Mouse (Mus musculus) spleen, adult 2 months (tissue): Measurements from ENCODE around the gene Dhdds. TPM values are rescaled to one million over a fixed set of nuclear protein-coding genes. Genes with fewer than 3 reads are reported as not detected.

Experiments used
- DNase-seq, 2 experiments: peaks; one replicate each; pipeline versions ENCODE4 v3.0.0 to v3.0.0-alpha.2; 2012 to 2021; ENCODE audit warnings: low spot score in 2 of 2, low read depth in 1 of 2
- H3K27ac ChIP-seq: fragments of 200-500 bp; 2 replicates; pipeline ENCODE4 v1.5.1; 2012; ENCODE audit warnings: low read length, inconsistent platforms; ENCODE audit not compliant: insufficient read depth
- H3K27me3 ChIP-seq: fragments of 200-500 bp; 2 replicates; pipeline ENCODE4 v1.6.1; 2012; ENCODE audit warnings: mild to moderate bottlenecking, moderate library complexity, low read length, inconsistent platforms; ENCODE audit not compliant: control insufficient read depth, insufficient read depth
- H3K36me3 ChIP-seq: fragments of 200-500 bp; 2 replicates; pipeline ENCODE4 v1.6.1; 2012; ENCODE audit warnings: mild to moderate bottlenecking, low read length, inconsistent platforms; ENCODE audit not compliant: control insufficient read depth, insufficient read depth
- H3K4me1 ChIP-seq: fragments of 200-500 bp; 2 replicates; pipeline ENCODE4 v1.6.1; 2011; ENCODE audit warnings: inconsistent platforms; ENCODE audit not compliant: control insufficient read depth, insufficient read depth, insufficient read length
- H3K4me3 ChIP-seq: fragments of 200-500 bp; 2 replicates; pipeline ENCODE4 v1.5.1; 2011; ENCODE audit warnings: mild to moderate bottlenecking, inconsistent platforms; ENCODE audit not compliant: insufficient read depth, insufficient read length; ENCODE audit errors: extremely low read depth
- CTCF ChIP-seq: fragments of 200-500 bp; IDR thresholded peaks from 2 replicates; pipeline ENCODE4 v1.5.1; 2011; ENCODE audit warnings: mild to moderate bottlenecking, inconsistent platforms; ENCODE audit not compliant: insufficient read depth, insufficient read length, insufficient replicate concordance; ENCODE audit errors: extremely low read depth
- POLR2A ChIP-seq: fragments of 200-500 bp; IDR thresholded peaks from 2 replicates; pipeline ENCODE4 v1.6.1; 2011; ENCODE audit warnings: low read depth, low read length, inconsistent platforms
- WGBS: fragments of 180-500 bp; shearing (Covaris S2); methylation state at CpG from one replicate; pipeline ENCODE4 v1.1.7; 2018; 5-methylcytosine and 5-hydroxymethylcytosine counted together
- polyA plus RNA-seq: library from polyadenylated mRNA; depleted of rRNA; stranded (reverse); fragments of >200 nt; gene quantifications from 2 replicates; pipeline ENCODE4 v1.2.3, GENCODE M21; 2012

Dhdds gene
- polyA plus RNA-seq, 1 experiment: 13.0 TPM

DNA sequence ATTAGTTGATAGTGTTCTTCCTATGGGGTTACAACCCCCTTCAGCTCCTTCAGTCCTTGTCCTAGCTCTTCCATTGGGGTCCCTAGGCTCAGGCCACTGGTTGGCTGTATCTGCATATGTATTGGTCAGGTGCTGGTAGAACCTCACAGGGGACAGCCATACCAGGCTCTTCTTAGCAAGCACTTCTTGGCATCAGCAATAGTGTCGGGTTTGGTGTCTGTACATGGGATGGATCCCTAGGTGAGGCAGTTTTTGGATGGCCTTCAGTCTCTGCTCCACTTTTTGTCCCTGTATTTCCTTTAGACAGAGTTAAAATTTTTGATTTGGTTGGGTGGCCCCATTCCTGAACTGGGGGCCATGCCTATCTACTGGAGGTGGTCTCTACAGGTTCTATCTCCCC is 41.8 kb downstream of the Dhdds start:
- Histone ChIP-seq H3K4me1 (no peaks in the 10 kb centered on the region), H3K27ac (no peak overlapping the region), H3K27me3 (no peaks in the 10 kb centered on the region), H3K4me3 (no peak overlapping the region), H3K36me3 (peaks cover 1% of the 10 kb centered on the region; the same call in 1 of the 2 replicates)
- WGBS: 83% methylated on average over 1 of the region's 1 CpGs
- TF ChIP-seq CTCF: no peak
- no peak for TF ChIP-seq POLR2A
- DNase-seq: no peak

DNA sequence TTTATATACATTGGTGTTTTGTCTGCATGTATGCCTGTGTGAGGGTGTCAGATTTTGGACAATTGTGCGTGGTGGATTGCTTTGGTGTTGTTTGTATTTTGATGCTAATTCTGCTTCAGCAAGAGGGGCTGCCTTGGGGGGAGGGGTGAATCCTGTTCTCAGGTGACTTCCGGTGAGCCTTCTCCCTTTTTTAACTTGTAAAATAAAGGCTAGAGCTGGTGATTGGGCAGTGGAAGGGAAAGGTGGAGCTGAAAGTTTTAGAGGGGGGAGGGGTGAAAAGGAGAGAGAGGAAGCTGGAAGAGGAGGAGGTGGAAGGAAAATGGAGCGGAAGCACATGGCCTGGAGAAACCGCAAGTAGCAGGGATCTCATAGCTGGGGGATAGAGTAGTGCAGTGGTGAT is 44.4 kb downstream of the Dhdds start:
- 79% methylated on average over 4 of the region's 4 CpGs for WGBS
- no peaks in the 10 kb centered on the region for H3K36me3 ChIP-seq
- no peak for DNase-seq
- no peak overlapping the region for H3K27ac ChIP-seq
- H3K4me1 ChIP-seq: no peaks in the 10 kb centered on the region
- TF ChIP-seq CTCF: no peak
- no peak for TF ChIP-seq POLR2A
- H3K27me3 ChIP-seq: no peaks in the 10 kb centered on the region
- H3K4me3 ChIP-seq: no peak overlapping the region

DNA sequence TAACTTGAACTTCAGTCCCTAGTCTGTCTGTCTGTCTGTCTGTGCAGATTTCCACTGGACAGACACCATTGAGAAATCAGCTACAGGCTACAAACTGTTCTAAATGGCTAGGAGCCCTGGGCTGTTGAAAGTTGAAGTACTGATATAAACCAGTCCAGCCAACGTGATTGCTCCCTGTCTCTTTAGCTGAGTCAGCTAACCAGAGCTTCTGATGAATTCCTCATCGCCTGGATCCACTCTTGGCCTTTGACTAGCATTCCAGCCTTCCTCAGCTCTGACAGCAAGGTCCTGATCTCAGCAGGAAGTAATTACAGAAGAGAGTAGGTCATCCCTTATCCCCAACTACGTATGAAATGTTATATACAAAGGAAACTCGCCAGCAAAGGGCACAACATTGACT is 54.0 kb downstream of the Dhdds start:
- 74% methylated on average over 4 of the region's 4 CpGs for WGBS
- no peak for DNase-seq
- Histone ChIP-seq H3K27ac (no peak overlapping the region), H3K36me3 (no peaks in the 10 kb centered on the region), H3K4me3 (no peak overlapping the region), H3K27me3 (no peaks in the 10 kb centered on the region), H3K4me1 (no peaks in the 10 kb centered on the region)
- TF ChIP-seq CTCF (no peak), POLR2A (no peak)

DNA sequence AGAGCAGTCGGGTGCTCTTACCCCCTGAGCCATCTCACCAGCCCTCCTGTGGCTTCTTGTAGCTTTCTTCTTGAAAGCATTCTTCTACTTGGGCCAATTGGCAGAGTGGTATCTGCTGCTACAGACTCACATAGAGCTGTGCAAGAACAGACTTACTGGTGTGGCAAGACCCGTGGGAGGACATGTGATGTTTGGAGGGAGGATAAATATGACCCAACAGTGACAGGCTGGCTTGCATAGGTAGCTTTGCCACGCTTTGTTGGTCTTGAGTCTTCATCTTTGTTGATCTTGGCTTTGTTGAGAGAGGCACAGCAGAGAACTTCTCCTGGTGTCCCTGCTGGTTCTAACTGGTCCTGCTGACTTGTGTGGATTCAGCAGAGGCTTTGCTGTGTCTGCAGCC is 56.9 kb downstream of the Dhdds start:
- no peaks in the 10 kb centered on the region for H3K36me3 ChIP-seq
- WGBS: 74% methylated on average over 3 of the region's 3 CpGs
- H3K27ac ChIP-seq: no peak overlapping the region
- no peaks in the 10 kb centered on the region for H3K4me1 ChIP-seq
- TF ChIP-seq POLR2A (no peak), CTCF (no peak)
- no peaks in the 10 kb centered on the region for H3K27me3 ChIP-seq
- H3K4me3 ChIP-seq: no peak overlapping the region
- DNase-seq: no peak

DNA sequence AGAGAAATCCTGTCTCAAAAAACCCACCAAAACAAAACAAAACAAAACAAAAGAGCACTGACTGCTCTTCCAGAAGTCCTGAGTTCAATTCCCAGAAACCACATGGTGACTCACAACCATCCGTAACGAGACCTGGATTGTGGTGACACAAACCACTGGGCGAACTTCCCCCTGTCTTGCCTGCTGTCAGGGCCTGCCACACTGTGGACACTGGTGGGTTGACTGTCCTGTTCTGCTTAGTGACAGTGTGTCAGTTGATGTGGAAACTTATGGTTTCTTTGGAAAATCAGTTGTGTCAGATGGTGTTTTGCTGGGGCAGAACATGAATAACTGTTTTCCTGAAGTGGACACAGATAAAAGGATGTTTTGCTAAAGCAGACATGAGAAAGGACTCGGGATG is 58.0 kb downstream of the Dhdds start:
- 80% methylated on average over 4 of the region's 4 CpGs for WGBS
- no peaks in the 10 kb centered on the region for H3K27me3 ChIP-seq
- TF ChIP-seq CTCF (no peak), POLR2A (no peak)
- H3K27ac ChIP-seq: no peak overlapping the region
- no peak for DNase-seq
- H3K36me3 ChIP-seq: no peaks in the 10 kb centered on the region
- H3K4me3 ChIP-seq: no peak overlapping the region
- H3K4me1 ChIP-seq: no peaks in the 10 kb centered on the region

DNA sequence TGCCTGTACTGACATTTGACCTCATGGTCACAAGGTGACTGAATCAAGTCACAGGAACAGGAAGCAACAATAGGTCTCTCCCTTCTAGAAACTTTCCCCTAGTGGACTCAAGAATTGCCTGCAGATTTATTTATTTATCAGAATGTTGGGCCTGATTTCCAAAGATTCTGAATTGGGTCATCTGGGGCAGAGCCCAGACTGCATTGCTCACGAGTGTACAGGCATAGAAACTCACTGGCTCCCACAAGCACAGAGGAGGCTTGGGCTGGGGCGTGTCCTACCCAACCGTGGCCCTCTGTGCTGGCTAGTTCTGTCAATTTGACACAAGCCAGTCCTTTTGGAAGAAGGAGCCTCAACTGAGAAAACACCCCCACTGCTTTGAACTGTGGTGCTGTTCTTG is 59.1 kb downstream of the Dhdds start:
- 71% methylated on average over 3 of the region's 3 CpGs for WGBS
- Histone ChIP-seq H3K27ac (no peak overlapping the region), H3K27me3 (no peaks in the 10 kb centered on the region), H3K4me1 (no peaks in the 10 kb centered on the region), H3K36me3 (no peaks in the 10 kb centered on the region), H3K4me3 (no peak overlapping the region)
- no peak for DNase-seq
- TF ChIP-seq POLR2A: no peak
- no peak for TF ChIP-seq CTCF

DNA sequence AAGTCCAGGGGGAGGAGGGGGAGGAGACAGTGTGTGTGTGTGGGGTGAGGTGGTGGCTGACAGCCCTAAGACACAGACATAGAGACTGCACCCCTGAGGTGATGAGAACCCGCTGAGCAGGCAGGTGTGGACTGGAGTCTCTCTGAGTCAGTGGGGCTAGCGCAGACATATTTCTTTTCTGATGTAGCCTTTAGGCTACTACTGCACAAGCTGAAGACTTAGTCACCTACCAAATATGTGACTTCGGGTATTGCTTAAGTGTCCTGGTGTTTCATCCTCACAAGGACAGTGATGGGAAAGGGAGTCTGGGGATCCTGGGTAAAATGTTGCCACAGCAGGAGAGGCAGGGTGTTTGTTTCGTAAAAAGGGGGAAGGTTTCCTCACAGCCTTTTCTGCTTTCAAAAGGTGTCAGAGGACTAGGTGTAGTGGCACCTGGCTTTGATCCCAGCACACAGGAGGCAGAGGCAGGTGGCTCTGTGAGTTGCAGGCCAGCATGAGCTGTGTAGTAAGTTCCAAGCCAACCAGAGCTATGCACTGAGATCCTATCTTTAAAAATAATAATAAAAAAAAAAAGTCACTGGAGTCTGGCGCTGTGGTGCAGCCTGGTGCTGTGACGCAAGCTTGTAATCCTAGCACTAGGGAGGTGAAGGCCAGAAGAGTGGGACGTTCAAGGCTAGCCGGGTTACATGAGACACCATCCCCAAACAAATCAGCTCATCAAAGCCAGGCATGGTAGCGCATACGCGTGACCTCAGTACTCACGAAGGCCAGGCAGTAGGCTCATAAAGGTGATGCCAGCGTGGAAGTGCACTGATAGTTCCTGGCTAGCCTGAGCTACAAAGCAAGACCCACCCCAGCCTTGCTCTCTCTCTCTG is 60.1 kb downstream of the Dhdds start:
- no peak for TF ChIP-seq CTCF
- no peak for TF ChIP-seq POLR2A
- no peak overlapping the region for H3K27ac ChIP-seq
- H3K4me3 ChIP-seq: no peak overlapping the region
- no peaks in the 10 kb centered on the region for H3K4me1 ChIP-seq
- no peaks in the 10 kb centered on the region for H3K27me3 ChIP-seq
- H3K36me3 ChIP-seq: no peaks in the 10 kb centered on the region
- DNase-seq: no peak
- 89% methylated on average over 13 of the region's 13 CpGs for WGBS
